Mouse (Mus musculus) C2C12 (cell line): Measurements from ENCODE around the gene Sorl1.

Experiments used
- CTCF ChIP-seq: IDR thresholded peaks from one replicate; pipeline ENCODE4 v1.5.1; 2011; ENCODE audit not compliant: control insufficient read depth, insufficient read depth, insufficient read length
- MAX ChIP-seq: IDR thresholded peaks from one replicate; pipeline ENCODE4 v1.6.1; 2011; ENCODE audit warnings: mild to moderate bottlenecking, control low read depth
- MYOD1 ChIP-seq: IDR thresholded peaks from one replicate; pipeline ENCODE4 v1.6.1; 2011; ENCODE audit warnings: low read depth; ENCODE audit not compliant: control insufficient read depth, insufficient read length

DNA sequence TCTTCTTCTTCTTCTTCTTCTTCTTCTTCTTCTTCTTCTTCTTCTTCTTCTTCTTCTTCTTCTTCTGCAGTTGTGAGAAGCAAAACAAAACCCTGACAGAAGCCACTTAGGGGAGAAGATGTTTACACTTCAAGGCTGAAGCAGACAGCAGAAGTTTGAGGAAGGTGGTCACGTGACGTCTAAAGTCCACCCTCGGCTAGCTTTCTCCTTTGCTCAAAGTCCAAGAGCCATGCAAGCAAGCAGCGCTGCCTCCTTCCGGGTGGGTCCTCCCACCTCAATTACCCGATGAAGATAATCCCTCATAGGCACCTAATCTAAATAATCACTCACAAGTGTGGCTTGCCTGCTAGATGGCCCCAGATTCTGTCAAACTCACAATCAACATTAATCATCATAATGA, 30.6 kb upstream of the Sorl1 start:
- TF ChIP-seq MYOD1 (no peak), CTCF (no peak), MAX (no peak)
